Mouse (Mus musculus): ENCODE results near the gene Iqcd.

DNA sequence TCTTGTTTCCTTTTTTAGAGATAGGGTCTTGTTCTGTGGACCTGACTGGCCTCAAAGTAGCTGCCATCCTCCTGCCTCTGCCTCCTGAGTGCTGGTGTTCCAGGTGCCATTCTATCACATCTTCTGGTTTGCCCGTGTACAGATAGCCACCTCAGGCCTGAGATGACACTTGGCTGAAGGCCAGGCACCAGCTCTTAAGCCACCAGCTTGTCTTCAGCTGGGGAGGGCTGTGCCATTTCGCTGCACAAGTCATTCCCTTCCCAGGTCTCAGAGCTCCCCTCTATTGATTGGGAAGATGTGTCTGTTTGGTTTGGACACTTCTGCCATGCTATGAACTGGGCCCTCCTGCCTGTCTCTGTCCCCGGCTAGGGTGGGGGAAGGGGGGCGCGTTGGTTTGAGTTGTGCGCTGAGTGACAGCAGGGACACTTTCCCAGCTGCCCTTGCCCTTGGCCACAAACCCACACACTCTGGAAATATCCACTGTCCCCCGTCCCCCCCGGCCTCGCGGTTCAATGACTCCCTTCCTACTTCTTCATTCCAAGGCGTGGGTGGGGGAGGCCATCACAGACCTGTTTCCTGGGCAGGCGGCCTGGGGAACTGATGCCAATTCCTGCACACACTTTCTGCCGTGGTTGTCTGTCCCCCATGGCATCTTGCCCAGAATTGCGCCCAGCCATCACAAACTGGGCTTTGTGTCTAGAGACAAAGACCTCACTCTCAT, 54.7 kb downstream of the Iqcd start:
- TF ChIP-seq POLR2AphosphoS2 (IDR thresholded peaks at IDR 0.05; ENCODE audit: insufficient read length, low read depth) (no peak), MYOG (IDR thresholded peaks at IDR 0.05; ENCODE audit: control insufficient read depth in 1 of 3, insufficient read depth in 1 of 3, insufficient read length in 2 of 3, low read depth in 2 of 3) (peak in 1 of 3 experiments; percentile 55), USF1 (IDR thresholded peaks at IDR 0.05; ENCODE audit: low read depth) (no peak)
